Mouse (Mus musculus) embryo, embryonic 9.5 days (tissue): ENCODE results near the gene Tmco2.
"Not testable (repeated sequence)": the region's sequence is repeated elsewhere in the genome, so short reads cannot be mapped to it uniquely, and the experiment has no call there.

Experiments used
- DNase-seq: peaks from one replicate; pipeline ENCODE4 v3.0.0-alpha.2; 2017; ENCODE audit errors: extremely low spot score

Tmco2 gene

GRCm38 (mm10) chr4:121109126-121109525 is at the start of gene Tmco2:
TSS of gene Tmco2 (minus strand) at chr4:121109226.
- no peak for DNase-seq

- no peak for DNase-seq
Observed at GRCm38 (mm10) chr4:121103304-121103703, 5.7 kb downstream of the Tmco2 start.

DNA sequence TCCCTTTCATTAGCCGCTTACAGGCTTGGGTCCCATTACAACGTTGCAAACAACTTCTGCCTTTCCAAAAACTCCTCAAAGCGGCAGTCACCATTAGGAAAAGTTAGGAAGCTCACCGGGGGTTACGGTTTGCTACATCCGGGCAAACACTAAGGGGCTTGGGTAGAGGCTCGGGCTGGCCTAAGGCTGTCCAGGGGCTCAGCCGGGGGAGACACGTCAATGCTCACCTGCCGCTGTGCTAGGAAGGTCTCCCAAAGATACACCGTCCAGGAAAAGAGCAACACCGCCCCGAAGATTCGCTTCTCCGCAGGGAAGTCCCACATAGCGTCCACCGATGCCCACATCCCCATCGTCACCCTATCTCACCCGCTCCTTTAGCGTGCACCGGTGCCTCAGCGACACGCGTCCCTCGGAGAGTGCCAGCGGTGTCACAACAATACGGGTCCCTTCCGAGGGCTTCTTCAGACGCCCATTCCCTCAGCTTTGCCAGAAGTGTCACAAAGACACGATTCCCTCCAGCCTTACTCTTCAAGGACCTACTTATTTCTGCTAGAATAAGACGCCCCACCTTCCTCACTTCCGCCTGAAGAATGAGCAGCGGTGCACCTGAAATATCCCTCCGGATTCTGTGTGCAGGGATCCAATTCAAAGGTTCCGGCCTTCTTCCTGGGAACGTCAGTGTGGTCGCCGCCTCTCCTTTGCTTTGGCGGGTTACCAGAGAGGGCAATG is 11.2 kb downstream of the Tmco2 start, which contains the start of gene Zmpste24:
Zmpste24 (minus strand) TSS at position 592 of the 729 bp plus-strand sequence.
- DNase-seq: peak; percentile 90

- no peak for DNase-seq
Observed at GRCm38 (mm10) chr4:121090211-121090610, 18.8 kb downstream of the Tmco2 start.

DNA sequence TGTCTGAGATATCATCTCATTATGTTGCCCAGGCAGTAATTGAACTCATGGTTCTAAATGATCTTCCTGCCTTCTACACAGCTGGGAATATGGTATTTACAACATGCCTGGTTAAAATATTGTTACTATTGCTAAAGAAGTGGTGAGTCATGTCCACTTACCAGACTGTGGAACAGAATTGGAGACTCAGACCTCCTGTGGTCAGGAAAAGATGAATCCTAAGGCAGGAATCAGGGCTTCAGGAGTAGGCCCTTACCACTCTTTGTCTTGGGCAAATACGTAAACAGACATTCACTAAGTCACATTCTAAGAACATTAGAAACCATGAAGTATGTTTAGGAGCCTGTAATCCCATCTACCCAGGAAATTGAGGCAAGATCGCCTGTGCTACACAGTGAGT is 20.3 kb downstream of the Tmco2 start:
- no peak for DNase-seq

- no peak for DNase-seq
Observed at GRCm38 (mm10) chr4:121084506-121084905, 24.5 kb downstream of the Tmco2 start.

DNA sequence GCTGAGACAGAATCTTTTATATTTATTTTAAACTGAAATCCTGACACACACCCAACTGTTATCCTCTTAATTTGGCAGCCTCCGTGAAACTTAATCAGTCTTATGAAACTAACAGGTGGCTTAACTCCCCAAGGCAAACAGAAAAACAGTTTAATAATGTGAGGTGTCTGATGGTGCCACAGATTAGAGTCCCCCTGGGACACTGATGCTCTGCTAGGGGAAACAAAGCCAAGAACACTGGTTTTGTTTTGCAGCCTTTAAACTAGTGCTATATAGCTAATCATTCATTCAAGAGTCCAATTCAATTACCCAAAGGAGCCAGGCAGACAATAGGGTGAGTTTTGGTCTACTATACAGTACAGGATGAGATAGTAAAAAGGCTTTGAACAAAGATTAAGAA is 28.6 kb downstream of the Tmco2 start:
- DNase-seq: no peak

- DNase-seq: no peak
Observed at GRCm38 (mm10) chr4:121077915-121078646, 30.9 kb downstream of the Tmco2 start.

DNA sequence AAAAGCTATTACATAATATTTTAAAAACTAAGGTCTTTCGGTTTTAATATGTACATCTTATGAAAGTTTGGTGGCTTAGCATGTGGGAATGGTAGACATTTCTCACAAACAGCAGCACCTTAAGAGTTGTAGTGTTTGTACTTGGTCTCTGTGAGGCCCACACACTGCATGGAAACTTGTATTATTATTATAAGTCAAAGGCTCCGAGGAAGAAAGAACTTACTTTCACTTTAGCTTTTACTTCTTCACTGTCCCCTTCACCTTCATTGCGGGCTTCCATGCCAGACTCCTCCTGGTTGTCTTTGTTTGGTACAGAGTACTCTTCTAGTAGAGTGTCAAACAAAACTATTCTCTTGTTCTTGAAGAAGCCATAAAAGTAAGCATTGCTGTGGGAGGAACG is 34.8 kb downstream of the Tmco2 start:
- DNase-seq: no peak

DNA sequence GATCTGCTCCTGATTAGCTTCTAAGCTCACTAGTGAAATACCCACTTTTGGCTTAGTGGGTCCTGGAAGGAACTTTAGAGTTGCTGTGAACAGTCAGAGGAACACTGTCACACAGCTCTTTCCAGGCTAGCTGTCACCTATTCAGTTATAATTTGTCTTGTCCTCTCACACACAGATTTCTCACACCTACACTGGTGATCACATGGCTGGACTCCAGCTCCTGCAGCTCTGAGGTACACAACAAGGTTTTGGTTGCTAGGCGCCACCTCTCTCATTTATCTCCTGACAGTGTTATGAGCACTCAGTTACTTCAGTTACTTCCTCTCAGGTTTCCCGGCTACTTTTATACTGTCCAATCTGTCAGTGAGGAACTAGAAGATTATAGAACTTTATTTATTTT is 43.7 kb downstream of the Tmco2 start:
- DNase-seq: no peak

DNA sequence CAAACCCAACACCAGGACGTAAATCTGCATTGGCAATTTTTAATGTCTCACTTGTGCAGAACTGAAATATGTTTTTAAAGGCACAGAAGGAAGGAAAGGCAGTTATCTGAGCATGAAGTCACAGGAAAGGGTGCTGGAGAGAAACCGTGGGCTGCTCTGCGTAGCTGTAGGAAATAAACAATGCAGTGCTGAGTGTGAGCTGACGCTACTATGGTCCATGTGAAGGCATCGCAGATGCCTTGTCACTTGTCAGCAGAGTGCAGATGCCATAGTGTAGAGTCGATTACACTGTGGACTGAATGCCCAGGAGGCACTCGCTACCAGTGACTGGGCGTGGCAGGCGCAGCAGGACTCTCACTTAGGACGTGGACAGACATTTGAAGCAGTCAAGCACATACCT is 49.8 kb downstream of the Tmco2 start:
- not testable (repeated sequence) for DNase-seq

DNA sequence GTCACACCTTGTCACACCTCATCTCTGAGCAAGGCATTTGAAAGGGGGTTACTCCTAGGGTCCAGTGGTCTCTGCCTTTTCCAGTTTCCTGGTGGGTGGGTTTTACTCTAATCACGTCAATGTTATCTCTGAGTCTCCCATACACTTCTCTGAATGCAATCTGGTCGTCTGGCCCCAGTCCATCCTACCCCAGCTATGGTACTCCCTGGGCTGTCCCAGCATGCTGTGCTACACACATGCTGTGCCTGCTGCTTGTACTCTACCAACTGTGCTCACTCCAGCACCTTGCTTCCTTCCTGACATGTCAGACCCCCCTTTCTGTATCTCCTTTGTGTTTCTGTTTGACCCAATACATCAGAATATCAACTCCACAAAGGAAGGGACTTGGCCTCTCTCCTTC is 52.0 kb downstream of the Tmco2 start:
- DNase-seq: no peak

DNA sequence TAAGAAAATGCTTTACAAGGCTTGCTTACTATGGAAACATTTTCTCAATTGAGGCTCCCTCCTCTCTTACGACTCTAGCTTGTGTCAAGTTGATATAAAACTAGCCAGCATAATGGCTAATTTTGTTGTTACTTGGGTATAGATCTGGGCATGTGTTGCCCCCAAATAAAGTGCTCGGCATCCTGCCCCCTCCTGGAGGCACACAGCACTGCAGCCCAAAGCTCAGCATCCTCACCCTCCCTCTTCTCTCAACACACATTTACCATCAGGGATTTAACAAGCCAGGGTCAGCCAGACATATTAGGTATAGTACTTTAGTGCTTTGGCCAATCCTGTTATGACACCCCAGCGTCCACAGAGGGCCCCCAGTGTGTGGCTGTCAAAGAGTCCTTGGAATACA is 52.7 kb downstream of the Tmco2 start:
- no peak for DNase-seq
